Mouse (Mus musculus) embryonic facial prominence, embryonic 13.5 days (tissue): ENCODE measurements around the gene Pbx1. TPM values are rescaled to one million over a fixed set of nuclear protein-coding genes. Genes with fewer than 3 reads are reported as not detected.

ENCODE experiments used
- ATAC-seq: fragments of 200-750 bp; cut with Nextera tagmentation; 2 replicates; pipeline ENCODE4 v1.8.0; 2017; ENCODE audit warnings: low read depth; ENCODE audit not compliant: insufficient number of reproducible peaks, insufficient read depth, low FRiP score, low TSS enrichment
- H3K27ac ChIP-seq: fragments of 300-500 bp; sonication (generic); 2 replicates; pipeline ENCODE4 v1.5.1; 2015; ENCODE audit warnings: moderate library complexity, mild to moderate bottlenecking, inconsistent platforms
- H3K27me3 ChIP-seq: fragments of 300-500 bp; sonication (generic); 2 replicates; pipeline ENCODE4 v1.6.1; 2015; ENCODE audit warnings: mild to moderate bottlenecking, inconsistent platforms
- H3K36me3 ChIP-seq: fragments of 300-500 bp; sonication (generic); 2 replicates; pipeline ENCODE4 v1.6.1; 2015; ENCODE audit warnings: mild to moderate bottlenecking, inconsistent platforms
- H3K4me1 ChIP-seq: fragments of 300-500 bp; sonication (generic); 2 replicates; pipeline ENCODE4 v1.6.1; 2015; ENCODE audit warnings: inconsistent platforms
- H3K4me2 ChIP-seq: fragments of 300-500 bp; sonication (generic); 2 replicates; pipeline ENCODE4 v1.6.1; 2015; ENCODE audit warnings: moderate library complexity, mild to moderate bottlenecking, inconsistent platforms
- H3K4me3 ChIP-seq: fragments of 300-500 bp; sonication (generic); 2 replicates; pipeline ENCODE4 v1.5.1; 2015; ENCODE audit warnings: mild to moderate bottlenecking, inconsistent platforms
- H3K9ac ChIP-seq: fragments of 300-500 bp; sonication (generic); 2 replicates; pipeline ENCODE4 v1.6.1; 2015; ENCODE audit warnings: mild to moderate bottlenecking, inconsistent platforms
- H3K9me3 ChIP-seq: fragments of 300-500 bp; sonication (generic); 2 replicates; pipeline ENCODE4 v1.6.1; 2016; ENCODE audit warnings: inconsistent platforms
- WGBS: fragments of 180-500 bp; shearing (Covaris S2); methylation state at CpG from one replicate; pipeline ENCODE4 v1.1.7; 2015; ENCODE audit warnings: mixed read lengths; 5-methylcytosine and 5-hydroxymethylcytosine counted together
- polyA plus RNA-seq: library from polyadenylated mRNA; unstranded; fragments of >200 nt; fragmentation: Nextera tagmentation; extraction: Ambion mirVana; gene quantifications from 2 replicates; pipeline ENCODE4 v1.2.1, GENCODE M21; 2015

Pbx1 gene
- polyA plus RNA-seq, 1 experiment from 2014 or later, result 47.7 TPM

DNA sequence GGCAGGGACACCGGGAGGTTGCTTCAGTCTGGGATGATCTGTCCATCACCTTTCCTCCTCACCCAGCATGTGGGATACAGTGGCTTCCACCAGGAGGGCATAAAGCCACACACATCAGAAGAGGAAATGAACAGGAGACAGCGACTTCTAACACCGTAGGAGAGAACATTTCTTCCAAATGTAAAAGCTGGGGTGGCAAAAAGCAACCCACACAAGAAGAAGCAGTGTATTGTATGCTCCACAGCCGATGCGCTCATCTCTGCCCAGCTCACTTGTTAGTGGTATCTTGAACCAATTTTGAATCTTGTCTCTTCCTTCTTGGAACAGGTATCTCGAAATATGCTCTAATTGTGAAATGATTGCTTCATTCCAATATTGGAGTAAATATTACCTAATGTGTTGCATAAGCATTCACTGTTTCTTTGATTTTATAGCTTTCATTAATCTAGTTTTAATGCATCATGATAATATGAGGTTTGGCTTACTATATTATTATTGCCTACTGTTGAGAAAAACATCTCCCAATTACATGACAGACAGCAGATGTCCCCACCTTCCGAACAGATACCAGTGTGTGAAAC is 95.7 kb downstream of the Pbx1 start:
- peaks cover 28% of the 10 kb centered on the region for H3K4me1 ChIP-seq
- peak overlapping the region; percentile 84 for H3K27ac ChIP-seq
- no peaks in the 10 kb centered on the region for H3K9me3 ChIP-seq
- peaks cover 14% of the 10 kb centered on the region for H3K36me3 ChIP-seq
- H3K4me2 ChIP-seq, result no peak overlapping the region
- 91% methylated on average over 7 of the region's 7 CpGs for WGBS
- no peak overlapping the region for H3K9ac ChIP-seq
- H3K27me3 ChIP-seq, result no peaks in the 10 kb centered on the region
- H3K4me3 ChIP-seq, result no peak overlapping the region
- ATAC-seq, result no peak

GRCm38 (mm10) chr1:168334831-168335574 is 97.1 kb downstream of the Pbx1 start:
- H3K4me1 ChIP-seq, result peaks cover 33% of the 10 kb centered on the region
- H3K4me2 ChIP-seq, result peak overlapping the region; percentile 10; the same call in 1 of the 2 replicates
- no peak for ATAC-seq
- no peak overlapping the region for H3K4me3 ChIP-seq
- peak overlapping the region; percentile 84 for H3K27ac ChIP-seq
- H3K27me3 ChIP-seq, result no peaks in the 10 kb centered on the region
- WGBS, result 66% methylated on average over 8 of the region's 8 CpGs
- H3K9me3 ChIP-seq, result no peaks in the 10 kb centered on the region
- no peak overlapping the region for H3K9ac ChIP-seq
- H3K36me3 ChIP-seq, result peaks cover 14% of the 10 kb centered on the region

DNA sequence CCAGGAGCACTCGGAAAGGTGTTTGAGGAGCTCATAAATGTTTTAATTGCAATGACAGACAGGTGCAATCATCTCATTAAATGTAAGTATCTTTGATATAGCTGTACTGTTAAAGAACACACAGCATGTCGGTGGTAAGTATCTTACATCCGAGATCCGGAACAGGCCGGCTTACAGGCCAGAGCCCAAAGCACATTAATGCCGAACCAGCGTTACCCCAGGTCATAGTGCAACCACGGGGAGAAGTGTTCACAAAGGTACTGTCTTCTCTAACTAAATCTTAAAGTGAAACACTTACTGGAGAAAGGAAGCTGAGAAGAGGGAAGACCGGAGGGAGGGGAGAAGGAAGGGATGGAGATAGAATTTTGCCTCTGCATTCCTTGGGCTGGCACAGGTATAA is 100.0 kb downstream of the Pbx1 start:
- 89% methylated on average over 9 of the region's 9 CpGs for WGBS
- H3K27me3 ChIP-seq, result no peaks in the 10 kb centered on the region
- H3K4me2 ChIP-seq, result no peak overlapping the region
- peaks cover 14% of the 10 kb centered on the region for H3K36me3 ChIP-seq
- no peak overlapping the region for H3K9ac ChIP-seq
- peaks cover 46% of the 10 kb centered on the region for H3K4me1 ChIP-seq
- ATAC-seq, result no peak
- no peaks in the 10 kb centered on the region for H3K9me3 ChIP-seq
- no peak overlapping the region for H3K4me3 ChIP-seq
- no peak overlapping the region for H3K27ac ChIP-seq

- H3K27ac ChIP-seq, result no peak overlapping the region
- WGBS, result 65% methylated on average over 3 of the region's 3 CpGs
Measured at GRCm38 (mm10) chr1:168328236-168328605, 103.8 kb downstream of the Pbx1 start.

GRCm38 (mm10) chr1:168327405-168328235 is 104.5 kb downstream of the Pbx1 start:
- H3K36me3 ChIP-seq, result no peaks in the 10 kb centered on the region
- ATAC-seq, result no peak

More at GRCm38 (mm10) chr1:168328236-168328605, 103.8 kb downstream of the Pbx1 start:
- Histone ChIP-seq H3K9ac (no peak overlapping the region), H3K9me3 (no peaks in the 10 kb centered on the region), H3K4me3 (no peak overlapping the region), H3K4me2 (no peak overlapping the region), H3K4me1 (peaks cover 58% of the 10 kb centered on the region), H3K36me3 (0 out of 2 replicates have a peak, but pooled peaks cover 3% of the 10 kb centered on the region), H3K27me3 (no peaks in the 10 kb centered on the region)
- no peak for ATAC-seq

GRCm38 (mm10) chr1:168325786-168326185 is 106.3 kb downstream of the Pbx1 start:
- Histone ChIP-seq H3K4me2 (0 out of 2 replicates have a peak overlapping the region, but pooled peaks have one; percentile 16), H3K27me3 (no peaks in the 10 kb centered on the region), H3K9me3 (no peaks in the 10 kb centered on the region), H3K36me3 (no peaks in the 10 kb centered on the region), H3K9ac (no peak overlapping the region), H3K4me1 (peaks cover 57% of the 10 kb centered on the region), H3K4me3 (no peak overlapping the region), H3K27ac (peak overlapping the region; percentile 66; the same call in 1 of the 2 replicates)
- ATAC-seq, result no peak
- WGBS, result 50% methylated on average over 4 of the region's 4 CpGs

More at GRCm38 (mm10) chr1:168327405-168328235, 104.5 kb downstream of the Pbx1 start:
- peaks cover 61% of the 10 kb centered on the region for H3K4me1 ChIP-seq
- WGBS, result 84% methylated on average over 18 of the region's 18 CpGs
- H3K9ac ChIP-seq, result no peak overlapping the region
- H3K27me3 ChIP-seq, result no peaks in the 10 kb centered on the region
- no peak overlapping the region for H3K4me2 ChIP-seq
- H3K27ac ChIP-seq, result no peak overlapping the region
- no peaks in the 10 kb centered on the region for H3K9me3 ChIP-seq
- no peak overlapping the region for H3K4me3 ChIP-seq

DNA sequence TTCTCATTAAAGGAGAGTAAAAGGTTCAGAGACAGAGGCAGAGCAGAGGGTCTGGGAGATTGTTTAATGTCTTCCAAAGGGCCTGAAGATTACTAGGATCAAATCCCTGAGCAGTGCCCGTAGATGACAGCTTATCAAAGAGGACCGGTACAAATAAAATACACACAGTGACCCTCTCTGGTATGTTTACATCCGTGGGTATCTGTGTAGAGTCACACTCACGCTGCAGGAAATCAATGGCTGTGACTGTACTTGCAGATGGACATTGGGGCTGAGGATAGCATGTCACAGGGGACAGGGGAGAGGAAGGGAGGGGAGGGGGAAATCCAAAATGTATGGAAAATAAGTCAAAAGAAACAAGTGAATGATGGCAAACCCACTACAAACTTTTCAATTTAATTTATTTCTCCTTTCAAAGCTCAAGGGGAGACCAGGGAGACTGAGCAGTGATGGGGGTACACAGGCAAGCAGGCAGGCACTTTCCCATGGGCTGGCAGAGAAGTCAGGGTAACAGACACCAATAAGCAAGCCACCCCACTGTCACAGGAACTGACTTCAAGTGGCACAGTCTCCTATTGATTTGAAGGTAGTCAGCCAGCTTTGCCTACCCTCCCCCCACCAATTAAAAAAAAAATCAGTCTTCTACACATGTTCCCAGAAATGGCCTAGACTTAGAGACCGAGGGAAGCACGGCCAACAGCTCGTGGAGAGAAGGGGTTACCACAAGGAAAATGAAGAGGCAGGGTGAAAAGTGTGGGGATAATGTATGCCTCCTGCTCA is 107.6 kb downstream of the Pbx1 start:
- no peak for ATAC-seq
- Histone ChIP-seq H3K27ac (0 out of 2 replicates have a peak overlapping the region, but pooled peaks have one; percentile 39), H3K4me1 (peaks cover 49% of the 10 kb centered on the region), H3K4me2 (no peak overlapping the region), H3K27me3 (no peaks in the 10 kb centered on the region), H3K4me3 (no peak overlapping the region), H3K9me3 (no peaks in the 10 kb centered on the region), H3K36me3 (no peaks in the 10 kb centered on the region), H3K9ac (no peak overlapping the region)
- 47% methylated on average over 7 of the region's 7 CpGs for WGBS

- H3K4me2 ChIP-seq, result no peak overlapping the region
- no peak for ATAC-seq
- no peaks in the 10 kb centered on the region for H3K9me3 ChIP-seq
- H3K9ac ChIP-seq, result no peak overlapping the region
- peaks cover 54% of the 10 kb centered on the region for H3K4me1 ChIP-seq
- no peaks in the 10 kb centered on the region for H3K27me3 ChIP-seq
- H3K4me3 ChIP-seq, result no peak overlapping the region
- 70% methylated on average over 12 of the region's 12 CpGs for WGBS
- no peak overlapping the region for H3K27ac ChIP-seq
- H3K36me3 ChIP-seq, result no peaks in the 10 kb centered on the region
Measured at GRCm38 (mm10) chr1:168323436-168324108, 108.5 kb downstream of the Pbx1 start.

DNA sequence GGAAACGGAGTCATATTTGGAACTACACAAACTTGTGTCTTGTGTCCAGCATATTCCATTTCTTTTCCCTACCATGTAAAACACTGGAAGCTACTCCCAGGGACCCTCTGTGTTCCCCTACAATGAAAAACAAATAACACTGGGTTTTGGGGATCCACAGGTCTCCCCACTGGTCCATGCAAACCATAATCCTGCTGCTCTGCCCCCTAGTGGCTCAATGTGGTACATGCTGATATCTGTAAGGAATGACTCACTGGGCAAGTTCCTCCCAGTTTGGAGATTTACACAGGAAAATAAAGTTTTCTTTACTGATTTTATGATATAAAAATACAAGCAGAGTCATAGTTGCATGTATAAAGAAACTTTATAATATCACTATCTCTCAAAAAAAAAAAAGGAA is 109.2 kb downstream of the Pbx1 start:
- Histone ChIP-seq H3K4me2 (no peak overlapping the region), H3K9ac (no peak overlapping the region), H3K4me1 (peaks cover 52% of the 10 kb centered on the region), H3K9me3 (no peaks in the 10 kb centered on the region), H3K27ac (no peak overlapping the region), H3K4me3 (no peak overlapping the region), H3K36me3 (no peaks in the 10 kb centered on the region), H3K27me3 (no peaks in the 10 kb centered on the region)
- ATAC-seq, result no peak
- WGBS, result 95% methylated on average over 1 of the region's 1 CpGs

- Histone ChIP-seq H3K9ac (no peak overlapping the region), H3K9me3 (no peaks in the 10 kb centered on the region), H3K27ac (no peak overlapping the region), H3K4me3 (no peak overlapping the region), H3K4me2 (no peak overlapping the region), H3K4me1 (peaks cover 25% of the 10 kb centered on the region), H3K27me3 (no peaks in the 10 kb centered on the region), H3K36me3 (no peaks in the 10 kb centered on the region)
- ATAC-seq, result no peak
- WGBS, result 88% methylated on average over 5 of the region's 5 CpGs
Measured at GRCm38 (mm10) chr1:168319695-168320094, 112.4 kb downstream of the Pbx1 start.
